Mouse (Mus musculus) thymus, adult 2 months (tissue): ENCODE data around the gene Abcc3. TPM values are rescaled to one million over a fixed set of nuclear protein-coding genes. Genes with fewer than 3 reads are reported as not detected.

Experiments used
- DNase-seq: peaks from one replicate; pipeline ENCODE4 v3.0.0; 2021
- H3K27ac ChIP-seq: fragments of 200-500 bp; 2 replicates; pipeline ENCODE4 v1.5.1; 2012; ENCODE audit warnings: low read length, control low read depth; ENCODE audit not compliant: control insufficient read depth, insufficient read depth
- H3K27me3 ChIP-seq: fragments of 200-500 bp; 2 replicates; pipeline ENCODE4 v1.6.1; 2012; ENCODE audit warnings: mild to moderate bottlenecking, low read length, moderate library complexity, mixed read lengths; ENCODE audit not compliant: control insufficient read depth, insufficient read depth
- H3K36me3 ChIP-seq: fragments of 200-500 bp; 2 replicates; pipeline ENCODE4 v1.6.1; 2012; ENCODE audit warnings: mild to moderate bottlenecking, low read length, moderate library complexity; ENCODE audit not compliant: control insufficient read depth, insufficient read depth
- H3K4me1 ChIP-seq: fragments of 200-500 bp; replicated peaks from 2 replicates; pipeline ENCODE4 v1.6.1; 2012; ENCODE audit warnings: low read length; ENCODE audit not compliant: control insufficient read depth, insufficient read depth
- H3K4me3 ChIP-seq: fragments of 200-500 bp; 2 replicates; pipeline ENCODE4 v1.5.1; 2012; ENCODE audit warnings: mild to moderate bottlenecking, low read length, control low read depth, moderate library complexity; ENCODE audit not compliant: control insufficient read depth, insufficient read depth
- CTCF ChIP-seq: fragments of 200-500 bp; IDR thresholded peaks from 2 replicates; pipeline ENCODE4 v1.5.1; 2012; ENCODE audit warnings: mild to moderate bottlenecking, control low read depth, low read length, moderate library complexity, borderline replicate concordance; ENCODE audit not compliant: control insufficient read depth, poor library complexity, insufficient read depth; ENCODE audit errors: extremely low read depth
- POLR2A ChIP-seq: fragments of 200-500 bp; IDR thresholded peaks from 2 replicates; pipeline ENCODE4 v1.6.1; 2012; ENCODE audit warnings: mild to moderate bottlenecking, low read length, control low read depth, moderate library complexity; ENCODE audit not compliant: control insufficient read depth, poor library complexity, insufficient read depth; ENCODE audit errors: extremely low read depth
- WGBS: fragments of 180-500 bp; shearing (Covaris S2); methylation state at CpG from one replicate; pipeline ENCODE4 v1.1.7; 2018; 5-methylcytosine and 5-hydroxymethylcytosine counted together
- polyA plus RNA-seq: library from polyadenylated mRNA; depleted of rRNA; stranded (reverse); fragments of >200 nt; gene quantifications from 2 replicates; pipeline ENCODE4 v1.2.3, GENCODE M21; 2012; rRNA removed

Gene Abcc3
- polyA plus RNA-seq, 1 experiment, result 21.5 TPM

DNA sequence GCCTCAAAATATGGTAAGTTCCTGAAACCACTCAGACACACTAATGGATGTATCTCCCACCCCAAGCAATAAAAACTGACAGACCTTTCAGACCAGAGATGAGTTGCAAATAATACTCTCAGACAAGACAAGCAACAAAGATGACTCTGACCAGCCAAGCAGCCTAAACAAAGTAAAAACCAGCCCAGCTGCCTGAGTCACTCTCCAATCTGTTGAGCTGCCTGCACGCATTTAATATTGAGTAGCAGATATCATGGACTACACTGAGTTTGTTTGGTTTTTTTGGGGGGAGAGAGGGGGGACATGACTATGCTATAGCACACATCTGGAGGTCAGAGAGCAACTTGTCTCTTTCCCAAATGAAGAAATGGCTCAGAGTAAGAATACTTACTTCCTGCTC is 77.5 kb downstream of the Abcc3 start:
- no peaks in the 10 kb centered on the region for H3K36me3 ChIP-seq
- no peak overlapping the region for H3K27ac ChIP-seq
- no peak for DNase-seq
- TF ChIP-seq CTCF, result no peak
- TF ChIP-seq POLR2A, result no peak
- no peak overlapping the region for H3K4me3 ChIP-seq
- 90% methylated on average over 1 of the region's 1 CpGs for WGBS
- peaks cover 3% of the 10 kb centered on the region; the same call in 1 of the 2 replicates for H3K4me1 ChIP-seq
- H3K27me3 ChIP-seq, result no peaks in the 10 kb centered on the region

DNA sequence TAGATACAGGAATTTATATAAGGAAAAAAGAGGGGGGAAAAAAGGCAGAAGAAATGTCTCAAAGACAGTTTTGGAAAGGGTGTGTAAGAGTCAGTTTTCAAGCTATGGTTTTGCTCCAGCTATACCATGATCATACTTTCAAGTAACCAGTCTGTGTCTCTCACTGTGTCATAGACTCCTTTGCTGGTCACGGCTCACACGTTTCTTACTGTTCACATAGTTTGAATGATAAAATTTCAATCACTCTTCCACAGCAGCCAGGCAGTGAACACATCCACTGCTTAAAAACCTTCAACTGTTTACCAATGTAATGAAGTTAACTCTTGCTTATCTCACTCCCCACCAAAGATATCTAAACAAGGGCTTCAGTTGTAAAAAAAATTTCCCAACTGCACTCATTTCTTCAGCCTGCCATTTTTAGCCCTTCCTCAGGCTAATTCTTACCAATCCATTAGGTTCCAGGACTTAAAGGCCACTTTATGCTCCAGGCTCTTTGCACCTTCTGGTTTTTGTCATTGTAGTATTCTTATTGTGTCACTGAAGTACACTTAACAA is 78.6 kb downstream of the Abcc3 start:
- Histone ChIP-seq H3K27me3 (no peaks in the 10 kb centered on the region), H3K27ac (no peak overlapping the region), H3K36me3 (0 out of 2 replicates have a peak, but pooled peaks cover under 1% of the 10 kb centered on the region), H3K4me1 (peaks cover 3% of the 10 kb centered on the region; the same call in 1 of the 2 replicates), H3K4me3 (no peak overlapping the region)
- 86% methylated on average over 2 of the region's 2 CpGs for WGBS
- no peak for DNase-seq
- TF ChIP-seq POLR2A, result no peak
- TF ChIP-seq CTCF, result no peak

DNA sequence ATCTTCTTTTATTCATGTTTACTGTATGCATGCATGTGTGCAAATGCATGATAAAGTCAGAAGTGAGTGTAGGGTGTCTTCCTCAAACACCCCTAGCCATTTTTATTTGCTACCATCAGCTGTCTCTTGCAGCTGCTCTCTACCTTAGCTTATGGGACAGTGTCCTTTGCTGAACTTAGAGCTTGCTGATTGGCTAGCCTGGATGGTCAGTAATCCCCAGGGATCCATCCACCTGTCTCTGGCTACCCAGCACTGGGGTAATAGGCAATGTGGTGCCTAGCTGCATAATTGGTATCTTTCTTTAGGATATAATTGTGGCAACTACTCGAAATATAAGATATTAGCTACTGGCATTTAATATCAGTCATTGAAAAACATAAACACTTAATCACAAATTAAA is 80.1 kb downstream of the Abcc3 start:
- TF ChIP-seq CTCF, result no peak
- TF ChIP-seq POLR2A, result no peak
- H3K4me3 ChIP-seq, result no peak overlapping the region
- H3K36me3 ChIP-seq, result peaks cover 5% of the 10 kb centered on the region; the same call in 1 of the 2 replicates
- no peaks in the 10 kb centered on the region for H3K27me3 ChIP-seq
- H3K4me1 ChIP-seq, result no peaks in the 10 kb centered on the region
- WGBS, result 93% methylated on average over 1 of the region's 1 CpGs
- DNase-seq, result no peak
- H3K27ac ChIP-seq, result no peak overlapping the region

DNA sequence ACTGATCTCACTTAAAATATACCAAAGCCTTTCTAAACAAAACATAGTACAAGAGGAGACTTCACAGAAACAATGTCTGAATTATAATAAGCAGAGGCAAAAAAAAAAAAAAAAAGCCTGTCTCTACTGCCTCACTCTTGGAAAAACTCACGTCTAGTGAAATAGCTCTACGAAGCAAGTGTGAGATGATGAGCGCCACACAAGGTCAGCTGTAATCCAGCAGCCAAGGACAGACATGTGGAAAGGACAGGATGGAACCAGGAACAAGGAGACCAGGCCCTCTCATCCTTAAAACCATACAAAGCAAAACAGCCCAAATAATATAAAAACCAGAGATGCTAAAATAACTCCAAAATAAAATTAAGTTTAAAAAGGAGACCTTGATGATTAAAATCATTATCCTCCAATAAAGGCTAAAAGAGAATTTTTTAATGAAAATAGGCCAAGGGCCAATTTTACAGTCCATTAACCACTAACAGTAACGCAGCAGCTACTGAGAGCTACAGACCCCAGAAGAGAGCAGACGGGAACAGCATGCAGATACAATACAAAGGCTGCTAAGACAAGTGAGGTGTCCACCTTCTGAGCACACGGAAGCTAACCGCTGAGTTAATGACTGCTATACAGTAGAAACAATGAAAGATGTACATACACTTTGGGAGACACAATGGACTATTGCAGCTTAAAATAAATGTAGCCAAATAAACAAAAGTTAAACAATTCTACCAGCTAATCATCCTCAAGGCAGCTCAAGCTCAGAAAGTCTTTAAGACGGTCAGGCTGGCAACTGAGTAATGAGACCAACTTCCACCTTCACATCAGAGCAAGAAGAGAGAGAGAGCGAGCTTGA is 97.6 kb downstream of the Abcc3 start:
- Histone ChIP-seq H3K4me1 (no peaks in the 10 kb centered on the region), H3K27me3 (no peaks in the 10 kb centered on the region), H3K4me3 (no peak overlapping the region), H3K36me3 (peaks cover 99% of the 10 kb centered on the region), H3K27ac (no peak overlapping the region)
- 95% methylated on average over 9 of the region's 9 CpGs for WGBS
- no peak for TF ChIP-seq CTCF
- no peak for TF ChIP-seq POLR2A
- no peak for DNase-seq

Other genes with a start within 250 kb of the Abcc3 start
- 21.4 and 27.4 TPM in 2 replicates for gene Tob1, start 181.5 kb downstream of the Abcc3 start, polyA plus RNA-seq
- 28.2 and 34.4 TPM in 2 replicates for gene Wfikkn2, start 147.0 kb downstream of the Abcc3 start, polyA plus RNA-seq
- gene Gm21885, start 111.1 kb downstream of the Abcc3 start, polyA plus RNA-seq, result not detected in 2 replicates
- gene Luc7l3, start 71.0 kb downstream of the Abcc3 start, polyA plus RNA-seq, result 20.7 and 26.4 TPM in 2 replicates
- gene Ankrd40, start 65.0 kb downstream of the Abcc3 start, polyA plus RNA-seq, result 117 and 120 TPM in 2 replicates
- gene Cacna1g, start 81.2 kb upstream of the Abcc3 start, polyA plus RNA-seq, result 2.3 and 6.5 TPM in 2 replicates
- gene Spata20, start 93.2 kb upstream of the Abcc3 start, polyA plus RNA-seq, result 0.04 and 0.39 TPM in 2 replicates
- 1.8 and 3.3 TPM in 2 replicates for gene Epn3, start 107.0 kb upstream of the Abcc3 start, polyA plus RNA-seq
- 0.13 and 0.19 TPM in 2 replicates for gene Mycbpap, start 128.7 kb upstream of the Abcc3 start, polyA plus RNA-seq
- 5.4 and 6.8 TPM in 2 replicates for gene Rsad1, start 156.3 kb upstream of the Abcc3 start, polyA plus RNA-seq
- gene Chad, start 172.1 kb upstream of the Abcc3 start, polyA plus RNA-seq, result 0.59 TPM in 2 replicates
- gene Acsf2, start 208.9 kb upstream of the Abcc3 start, polyA plus RNA-seq, result 15.8 and 24.6 TPM in 2 replicates
- gene Lrrc59, start 236.8 kb upstream of the Abcc3 start, polyA plus RNA-seq, result 62.3 and 68.2 TPM in 2 replicates